Mouse (Mus musculus) neural tube, embryonic 12.5 days (tissue): Measurements from ENCODE around the gene Kpna6. TPM values are rescaled to one million over a fixed set of nuclear protein-coding genes. Genes with fewer than 3 reads are reported as not detected.

Experiments used
- ATAC-seq: fragments of 200-750 bp; cut with Nextera tagmentation; 2 replicates; pipeline ENCODE4 v1.8.0; 2017; ENCODE audit warnings: low read depth, mild to moderate bottlenecking, moderate TSS enrichment, moderate library complexity; ENCODE audit not compliant: low FRiP score
- H3K27ac ChIP-seq: fragments of 300-500 bp; sonication (generic); 2 replicates; pipeline ENCODE4 v1.5.1; 2016
- H3K27me3 ChIP-seq: fragments of 300-500 bp; sonication (generic); replicated peaks from 2 replicates; pipeline ENCODE4 v1.6.1; 2016; ENCODE audit warnings: mild to moderate bottlenecking
- H3K36me3 ChIP-seq: fragments of 300-500 bp; sonication (generic); 2 replicates; pipeline ENCODE4 v1.6.1; 2016; ENCODE audit warnings: mild to moderate bottlenecking
- H3K4me1 ChIP-seq: fragments of 300-500 bp; sonication (generic); 2 replicates; pipeline ENCODE4 v1.6.1; 2016
- H3K4me2 ChIP-seq: fragments of 300-500 bp; sonication (generic); replicated peaks from 2 replicates; pipeline ENCODE4 v1.6.1; 2016; ENCODE audit warnings: mild to moderate bottlenecking
- H3K4me3 ChIP-seq: fragments of 300-500 bp; sonication (generic); 2 replicates; pipeline ENCODE4 v1.5.1; 2016
- H3K9ac ChIP-seq: fragments of 300-500 bp; sonication (generic); 2 replicates; pipeline ENCODE4 v1.6.1; 2016; ENCODE audit warnings: mild to moderate bottlenecking
- H3K9me3 ChIP-seq: fragments of 300-500 bp; sonication (generic); 2 replicates; pipeline ENCODE4 v1.6.1; 2016; ENCODE audit warnings: mild to moderate bottlenecking
- WGBS: fragments of 180-500 bp; shearing (Covaris S2); methylation state at CpG from one replicate; pipeline ENCODE4 v1.1.7; 2016; 5-methylcytosine and 5-hydroxymethylcytosine counted together
- polyA plus RNA-seq: library from polyadenylated mRNA; unstranded; fragments of >200 nt; fragmentation: Nextera tagmentation; extraction: Ambion mirVana; gene quantifications from 2 replicates; pipeline ENCODE4 v1.2.1, GENCODE M21; 2016

Gene Kpna6
- polyA plus RNA-seq, 1 experiment from 2014 or later, result 16.3 TPM

GRCm38 (mm10) chr4:129640638-129641467 is 31.7 kb downstream of the Kpna6 start, which contains the start of gene Txlna:
Txlna (minus strand) TSS chr4:129641065.
- peaks cover 44% of the 10 kb centered on the region for H3K36me3 ChIP-seq

GRCm38 (mm10) chr4:129640101-129640637 is 32.4 kb downstream of the Kpna6 start:
- Histone ChIP-seq H3K4me1 (peaks cover 23% of the 10 kb centered on the region), H3K27ac (peak overlapping the region; percentile 29; the same call in 1 of the 2 replicates), H3K27me3 (no peaks in the 10 kb centered on the region), H3K4me3 (peak overlapping the region; percentile 66), H3K9me3 (no peaks in the 10 kb centered on the region), H3K9ac (peak overlapping the region; percentile 85), H3K4me2 (peak overlapping the region; percentile 95), H3K36me3 (peaks cover 43% of the 10 kb centered on the region)
- WGBS, result 7% methylated on average over 17 of the region's 17 CpGs
- no peak for ATAC-seq

More at GRCm38 (mm10) chr4:129640638-129641467, 31.7 kb downstream of the Kpna6 start, which contains the start of gene Txlna:
- no peaks in the 10 kb centered on the region for H3K27me3 ChIP-seq
- ATAC-seq, result peak; percentile 97
- peak within 1 kb of the TSS; percentile 95 for H3K4me2 ChIP-seq
- H3K27ac ChIP-seq, result peak within 1 kb of the TSS; percentile 81
- H3K4me3 ChIP-seq, result peak within 1 kb of the TSS; percentile 66
- H3K9me3 ChIP-seq, result no peaks in the 10 kb centered on the region
- peaks cover 23% of the 10 kb centered on the region for H3K4me1 ChIP-seq
- H3K9ac ChIP-seq, result peak within 1 kb of the TSS; percentile 85
- WGBS, result under 1% methylated on average over 60 of the region's 60 CpGs

GRCm38 (mm10) chr4:129639221-129639620 is 33.3 kb downstream of the Kpna6 start:
- Histone ChIP-seq H3K27me3 (no peaks in the 10 kb centered on the region), H3K4me2 (peak overlapping the region; percentile 95), H3K36me3 (peaks cover 47% of the 10 kb centered on the region), H3K4me1 (peaks cover 23% of the 10 kb centered on the region), H3K9ac (peak overlapping the region; percentile 85), H3K4me3 (0 out of 2 replicates have a peak overlapping the region, but pooled peaks have one; percentile 66), H3K9me3 (no peaks in the 10 kb centered on the region), H3K27ac (no peak overlapping the region)
- ATAC-seq, result no peak
- WGBS, result 89% methylated on average over 15 of the region's 15 CpGs

- Histone ChIP-seq H3K27me3 (no peaks in the 10 kb centered on the region), H3K9ac (no peak overlapping the region), H3K9me3 (no peaks in the 10 kb centered on the region), H3K4me2 (no peak overlapping the region), H3K36me3 (peaks cover 93% of the 10 kb centered on the region), H3K4me1 (peaks cover 12% of the 10 kb centered on the region), H3K27ac (no peak overlapping the region), H3K4me3 (no peak overlapping the region)
- WGBS, result 96% methylated on average over 6 of the region's 6 CpGs
- ATAC-seq, result no peak
Measured at GRCm38 (mm10) chr4:129633852-129634251, 38.7 kb downstream of the Kpna6 start.

- no peak overlapping the region for H3K9ac ChIP-seq
- ATAC-seq, result no peak
- no peak overlapping the region for H3K27ac ChIP-seq
- WGBS, result 92% methylated on average over 12 of the region's 12 CpGs
- peaks cover 7% of the 10 kb centered on the region for H3K4me1 ChIP-seq
- no peaks in the 10 kb centered on the region for H3K9me3 ChIP-seq
- H3K4me2 ChIP-seq, result no peak overlapping the region
- no peak overlapping the region for H3K4me3 ChIP-seq
- H3K27me3 ChIP-seq, result no peaks in the 10 kb centered on the region
- H3K36me3 ChIP-seq, result peaks cover 97% of the 10 kb centered on the region
Measured at GRCm38 (mm10) chr4:129631867-129632266, 40.7 kb downstream of the Kpna6 start.

- ATAC-seq, result no peak
- H3K4me2 ChIP-seq, result no peak overlapping the region
- peaks cover 7% of the 10 kb centered on the region for H3K4me1 ChIP-seq
- no peak overlapping the region for H3K9ac ChIP-seq
- peaks cover 97% of the 10 kb centered on the region for H3K36me3 ChIP-seq
- no peak overlapping the region for H3K4me3 ChIP-seq
- no peak overlapping the region for H3K27ac ChIP-seq
- no peaks in the 10 kb centered on the region for H3K27me3 ChIP-seq
- 80% methylated on average over 4 of the region's 4 CpGs for WGBS
- no peaks in the 10 kb centered on the region for H3K9me3 ChIP-seq
Measured at GRCm38 (mm10) chr4:129630944-129631343, 41.6 kb downstream of the Kpna6 start.

GRCm38 (mm10) chr4:129626035-129626434 is 46.5 kb downstream of the Kpna6 start:
- no peaks in the 10 kb centered on the region for H3K9me3 ChIP-seq
- H3K4me3 ChIP-seq, result no peak overlapping the region
- H3K27me3 ChIP-seq, result no peaks in the 10 kb centered on the region
- 80% methylated on average over 6 of the region's 6 CpGs for WGBS
- H3K36me3 ChIP-seq, result peaks cover 49% of the 10 kb centered on the region
- H3K9ac ChIP-seq, result no peak overlapping the region
- H3K4me1 ChIP-seq, result peaks cover 27% of the 10 kb centered on the region
- H3K27ac ChIP-seq, result no peak overlapping the region
- no peak for ATAC-seq
- H3K4me2 ChIP-seq, result no peak overlapping the region

- no peaks in the 10 kb centered on the region for H3K27me3 ChIP-seq
- H3K4me2 ChIP-seq, result peak overlapping the region; percentile 83
- no peak overlapping the region for H3K27ac ChIP-seq
- 47% methylated on average over 4 of the region's 4 CpGs for whole genome bisulfite sequencing
- peaks cover 27% of the 10 kb centered on the region for H3K4me1 ChIP-seq
- H3K4me3 ChIP-seq, result no peak overlapping the region
- no peak for ATAC-seq
- peaks cover 45% of the 10 kb centered on the region for H3K36me3 ChIP-seq
- H3K9ac ChIP-seq, result 0 out of 2 replicates have a peak overlapping the region, but pooled peaks have one; percentile 36
- H3K9me3 ChIP-seq, result no peaks in the 10 kb centered on the region
Measured at GRCm38 (mm10) chr4:129625496-129625895, 47.1 kb downstream of the Kpna6 start.

- H3K9ac ChIP-seq, result peak overlapping the region; percentile 36
- peaks cover 27% of the 10 kb centered on the region for H3K4me1 ChIP-seq
- no peaks in the 10 kb centered on the region for H3K9me3 ChIP-seq
- peaks cover 42% of the 10 kb centered on the region for H3K36me3 ChIP-seq
- peak overlapping the region; percentile 74 for H3K27ac ChIP-seq
- WGBS, result 3% methylated on average over 6 of the region's 6 CpGs
- peak overlapping the region; percentile 83 for H3K4me2 ChIP-seq
- H3K27me3 ChIP-seq, result no peaks in the 10 kb centered on the region
- peak; percentile 23; the same call in 1 of the 2 replicates for ATAC-seq
- peak overlapping the region; percentile 63 for H3K4me3 ChIP-seq
Measured at GRCm38 (mm10) chr4:129625029-129625370, 47.6 kb downstream of the Kpna6 start.

GRCm38 (mm10) chr4:129624281-129625028 is 48.1 kb downstream of the Kpna6 start:
- H3K9me3 ChIP-seq, result no peaks in the 10 kb centered on the region
- WGBS, result 1% methylated on average over 18 of the region's 18 CpGs
- peak overlapping the region; percentile 63 for H3K4me3 ChIP-seq
- H3K27ac ChIP-seq, result peak overlapping the region; percentile 74
- H3K4me1 ChIP-seq, result peaks cover 27% of the 10 kb centered on the region
- peak; percentile 86 for ATAC-seq
- H3K4me2 ChIP-seq, result peak overlapping the region; percentile 83
- H3K9ac ChIP-seq, result peak overlapping the region; percentile 76
- peaks cover 38% of the 10 kb centered on the region for H3K36me3 ChIP-seq
- H3K27me3 ChIP-seq, result no peaks in the 10 kb centered on the region

GRCm38 (mm10) chr4:129623681-129624091 is 48.9 kb downstream of the Kpna6 start, which contains the start of gene Ccdc28b:
Ccdc28b (minus strand) TSS chr4:129623947.
- Histone ChIP-seq H3K4me2 (peak within 1 kb of the TSS; percentile 83), H3K27ac (peak within 1 kb of the TSS; percentile 74), H3K36me3 (peaks cover 30% of the 10 kb centered on the region), H3K4me1 (peaks cover 27% of the 10 kb centered on the region), H3K9ac (peak within 1 kb of the TSS; percentile 76), H3K4me3 (peak within 1 kb of the TSS; percentile 63), H3K9me3 (no peaks in the 10 kb centered on the region), H3K27me3 (no peaks in the 10 kb centered on the region)
- ATAC-seq, result 0 out of 2 replicates have a peak, but pooled peaks have one; percentile 15
- under 1% methylated on average over 10 of the region's 10 CpGs for WGBS
